Mouse (Mus musculus): Measurements from ENCODE around the gene Skor1. TPM values are rescaled to one million over a fixed set of nuclear protein-coding genes. Genes with fewer than 3 reads are reported as not detected.

Skor1 gene
- polyA plus RNA-seq, 1 experiment from 2014 or later: 7.7 TPM

GRCm38 (mm10) chr9:63151949-63152348 is 3.2 kb upstream of the Skor1 start:
- H3K4me2 ChIP-seq (ENCODE audit: low read depth): no peak overlapping the region
- H3K27ac ChIP-seq (ENCODE audit: low read depth, low read length): no peak overlapping the region
- DNase-seq (ENCODE audit: low spot score) (no peak), ATAC-seq (ENCODE audit: insufficient read depth, low FRiP score, low TSS enrichment) (no peak)
- no peak overlapping the region for H3K4me3 ChIP-seq (ENCODE audit: low read depth, low read length)
- peaks cover 18% of the 10 kb centered on the region for H3K4me1 ChIP-seq (ENCODE audit: control insufficient read depth, insufficient read depth, low read length)
- 18% methylated on average over 14 of the region's 14 CpGs for WGBS
- no peaks in the 10 kb centered on the region for H3K36me3 ChIP-seq (ENCODE audit: control insufficient read depth, insufficient read depth, low read length)
- no peaks in the 10 kb centered on the region for H3K9me3 ChIP-seq (ENCODE audit: control insufficient read depth, low read length)
- no peak overlapping the region for H3K9ac ChIP-seq (ENCODE audit: low read length)
- peaks cover 64% of the 10 kb centered on the region for H3K27me3 ChIP-seq (ENCODE audit: control insufficient read depth, insufficient read depth, low read length)

- Histone ChIP-seq H3K9ac (ENCODE audit: low read length) (no peak overlapping the region), H3K4me1 (ENCODE audit: control insufficient read depth, insufficient read depth, low read length) (peaks cover 21% of the 10 kb centered on the region), H3K9me3 (ENCODE audit: control insufficient read depth, low read length) (no peaks in the 10 kb centered on the region), H3K27ac (ENCODE audit: low read depth, low read length) (no peak overlapping the region), H3K27me3 (ENCODE audit: control insufficient read depth, insufficient read depth, low read length) (peaks cover 70% of the 10 kb centered on the region), H3K36me3 (ENCODE audit: control insufficient read depth, insufficient read depth, low read length) (no peaks in the 10 kb centered on the region), H3K4me2 (ENCODE audit: low read depth) (no peak overlapping the region), H3K4me3 (ENCODE audit: low read depth, low read length) (no peak overlapping the region)
- DNase-seq (ENCODE audit: low spot score) (peak; percentile 80), ATAC-seq (ENCODE audit: insufficient read depth, low FRiP score, low TSS enrichment) (peak; percentile 55; the same call in 1 of the 2 replicates)
- WGBS: 2% methylated on average over 20 of the region's 20 CpGs
Observed at GRCm38 (mm10) chr9:63151072-63151870, 2.5 kb upstream of the Skor1 start.

GRCm38 (mm10) chr9:63150086-63150800 is 1.5 kb upstream of the Skor1 start:
- H3K27me3 ChIP-seq (ENCODE audit: control insufficient read depth, insufficient read depth, low read length): peaks cover 81% of the 10 kb centered on the region
- H3K27ac ChIP-seq (ENCODE audit: low read depth, low read length): no peak overlapping the region
- H3K36me3 ChIP-seq (ENCODE audit: control insufficient read depth, insufficient read depth, low read length): no peaks in the 10 kb centered on the region
- 0 out of 2 replicates have a peak overlapping the region, but pooled peaks have one; percentile 1 for H3K4me2 ChIP-seq (ENCODE audit: low read depth)
- no peaks in the 10 kb centered on the region for H3K9me3 ChIP-seq (ENCODE audit: control insufficient read depth, low read length)
- H3K9ac ChIP-seq (ENCODE audit: low read length): no peak overlapping the region
- H3K4me3 ChIP-seq (ENCODE audit: low read depth, low read length): 0 out of 2 replicates have a peak overlapping the region, but pooled peaks have one; percentile 41
- under 1% methylated on average over 27 of the region's 27 CpGs for WGBS
- DNase-seq (ENCODE audit: low spot score) (peak; percentile 61), ATAC-seq (ENCODE audit: insufficient read depth, low FRiP score, low TSS enrichment) (no peak)
- peaks cover 25% of the 10 kb centered on the region for H3K4me1 ChIP-seq (ENCODE audit: control insufficient read depth, insufficient read depth, low read length)

GRCm38 (mm10) chr9:63149372-63149766 is 608 bp upstream of the Skor1 start:
- H3K27ac ChIP-seq (ENCODE audit: low read depth, low read length): 0 out of 2 replicates have a peak overlapping the region, but pooled peaks have one; percentile 27
- 0% methylated on average over 19 of the region's 20 CpGs for WGBS
- peak overlapping the region; percentile 60 for H3K4me2 ChIP-seq (ENCODE audit: low read depth)
- DNase-seq (ENCODE audit: low spot score) (peak; percentile 29), ATAC-seq (ENCODE audit: insufficient read depth, low FRiP score, low TSS enrichment) (no peak; the same call in 1 of the 2 replicates)
- peak overlapping the region; percentile 41 for H3K4me3 ChIP-seq (ENCODE audit: low read depth, low read length)
- no peaks in the 10 kb centered on the region for H3K9me3 ChIP-seq (ENCODE audit: control insufficient read depth, low read length)
- H3K9ac ChIP-seq (ENCODE audit: low read length): peak overlapping the region; percentile 52; the same call in 1 of the 2 replicates
- H3K27me3 ChIP-seq (ENCODE audit: control insufficient read depth, insufficient read depth, low read length): peaks cover 89% of the 10 kb centered on the region
- no peaks in the 10 kb centered on the region for H3K36me3 ChIP-seq (ENCODE audit: control insufficient read depth, insufficient read depth, low read length)
- peaks cover 25% of the 10 kb centered on the region for H3K4me1 ChIP-seq (ENCODE audit: control insufficient read depth, insufficient read depth, low read length)

- H3K4me3 ChIP-seq (ENCODE audit: low read depth, low read length): peak overlapping the region; percentile 41
Observed at GRCm38 (mm10) chr9:63147786-63148409, 863 bp downstream of the Skor1 start.

GRCm38 (mm10) chr9:63147296-63147695 is 1.5 kb downstream of the Skor1 start:
- Histone ChIP-seq H3K36me3 (ENCODE audit: control insufficient read depth, insufficient read depth, low read length) (no peaks in the 10 kb centered on the region), H3K4me1 (ENCODE audit: control insufficient read depth, insufficient read depth, low read length) (peaks cover 25% of the 10 kb centered on the region), H3K27me3 (ENCODE audit: control insufficient read depth, insufficient read depth, low read length) (peaks cover 100% of the 10 kb centered on the region), H3K9me3 (ENCODE audit: control insufficient read depth, low read length) (no peaks in the 10 kb centered on the region), H3K9ac (ENCODE audit: low read length) (peak overlapping the region; percentile 5; the same call in 1 of the 2 replicates), H3K27ac (ENCODE audit: low read depth, low read length) (no peak overlapping the region), H3K4me3 (ENCODE audit: low read depth, low read length) (peak overlapping the region; percentile 41), H3K4me2 (ENCODE audit: low read depth) (peak overlapping the region; percentile 17)
- ATAC-seq (ENCODE audit: insufficient read depth, low FRiP score, low TSS enrichment) (no peak), DNase-seq (ENCODE audit: low spot score) (peak; percentile 35)
- WGBS: 2% methylated on average over 9 of the region's 9 CpGs

More at GRCm38 (mm10) chr9:63147786-63148409, 863 bp downstream of the Skor1 start:
- Histone ChIP-seq H3K27ac (ENCODE audit: low read depth, low read length) (no peak overlapping the region), H3K9ac (ENCODE audit: low read length) (peak overlapping the region; percentile 52), H3K4me1 (ENCODE audit: control insufficient read depth, insufficient read depth, low read length) (peaks cover 25% of the 10 kb centered on the region), H3K9me3 (ENCODE audit: control insufficient read depth, low read length) (no peaks in the 10 kb centered on the region), H3K36me3 (ENCODE audit: control insufficient read depth, insufficient read depth, low read length) (no peaks in the 10 kb centered on the region), H3K4me2 (ENCODE audit: low read depth) (peak overlapping the region; percentile 60), H3K27me3 (ENCODE audit: control insufficient read depth, insufficient read depth, low read length) (peaks cover 98% of the 10 kb centered on the region)
- ATAC-seq (ENCODE audit: insufficient read depth, low FRiP score, low TSS enrichment) (no peak), DNase-seq (ENCODE audit: low spot score) (peak; percentile 27)
- 1% methylated on average over 14 of the region's 14 CpGs for WGBS

- WGBS: 0% methylated on average over 20 of the region's 20 CpGs
- H3K27ac ChIP-seq (ENCODE audit: low read depth, low read length): no peak overlapping the region
- peak overlapping the region; percentile 30 for H3K4me2 ChIP-seq (ENCODE audit: low read depth)
- no peak for ATAC-seq (ENCODE audit: insufficient read depth, low FRiP score, low TSS enrichment)
- H3K4me3 ChIP-seq (ENCODE audit: low read depth, low read length): peak overlapping the region; percentile 22; the same call in 1 of the 2 replicates
- H3K36me3 ChIP-seq (ENCODE audit: control insufficient read depth, insufficient read depth, low read length): no peaks in the 10 kb centered on the region
- H3K27me3 ChIP-seq (ENCODE audit: control insufficient read depth, insufficient read depth, low read length): peaks cover 100% of the 10 kb centered on the region
- no peaks in the 10 kb centered on the region for H3K9me3 ChIP-seq (ENCODE audit: control insufficient read depth, low read length)
- H3K4me1 ChIP-seq (ENCODE audit: control insufficient read depth, insufficient read depth, low read length): peaks cover 25% of the 10 kb centered on the region
- no peak for DNase-seq (ENCODE audit: low spot score)
- H3K9ac ChIP-seq (ENCODE audit: low read length): no peak overlapping the region; the same call in 1 of the 2 replicates
Observed at GRCm38 (mm10) chr9:63146856-63147274, 1.9 kb downstream of the Skor1 start.

GRCm38 (mm10) chr9:63146126-63146855 is 2.5 kb downstream of the Skor1 start:
- DNase-seq (ENCODE audit: low spot score): peak; percentile 59
- H3K36me3 ChIP-seq (ENCODE audit: control insufficient read depth, insufficient read depth, low read length): no peaks in the 10 kb centered on the region
- H3K4me3 ChIP-seq (ENCODE audit: low read depth, low read length): peak overlapping the region; percentile 22
- peaks cover 100% of the 10 kb centered on the region for H3K27me3 ChIP-seq (ENCODE audit: control insufficient read depth, insufficient read depth, low read length)
- 1% methylated on average over 45 of the region's 46 CpGs for WGBS
- no peak overlapping the region for H3K27ac ChIP-seq (ENCODE audit: low read depth, low read length)
- no peaks in the 10 kb centered on the region for H3K9me3 ChIP-seq (ENCODE audit: control insufficient read depth, low read length)
- H3K4me1 ChIP-seq (ENCODE audit: control insufficient read depth, insufficient read depth, low read length): peaks cover 25% of the 10 kb centered on the region
- no peak for ATAC-seq (ENCODE audit: insufficient read depth, low FRiP score, low TSS enrichment)
- H3K4me2 ChIP-seq (ENCODE audit: low read depth): peak overlapping the region; percentile 30
- H3K9ac ChIP-seq (ENCODE audit: low read length): peak overlapping the region; percentile 32

Measured in neural tube, embryonic 11.5 days (tissue).